Mouse (Mus musculus): ENCODE measurements around the gene Serpinf2. TPM values are rescaled to one million over a fixed set of nuclear protein-coding genes. Genes with fewer than 3 reads are reported as not detected.

Gene Serpinf2
- polyA plus RNA-seq, 1 experiment, result 0.06 TPM

DNA sequence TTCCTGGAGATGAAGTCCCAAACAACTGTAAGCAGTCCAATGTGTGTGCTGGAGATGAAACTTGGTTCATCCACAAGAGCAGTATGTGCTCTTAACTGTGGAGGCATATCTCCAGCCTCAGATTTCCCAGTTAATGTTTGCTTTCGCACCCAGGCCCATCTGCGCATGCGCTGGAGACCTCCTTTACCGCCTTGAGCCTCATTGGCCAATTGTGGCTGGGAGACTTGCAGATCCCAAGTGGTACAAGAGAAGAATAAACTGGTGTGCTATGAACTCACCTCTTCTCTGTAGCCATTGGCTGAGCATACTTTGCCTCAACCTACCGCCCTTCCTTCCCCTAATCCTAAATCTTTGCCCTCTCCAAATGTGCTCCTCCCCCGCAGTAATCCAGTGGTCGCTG is 34.0 kb upstream of the Serpinf2 start:
- H3K27me3 ChIP-seq (ENCODE audit: control insufficient read depth, insufficient read depth, insufficient read length), result no peaks in the 10 kb centered on the region
- TF ChIP-seq MYOD1 (IDR thresholded peaks at IDR 0.05; ENCODE audit: control insufficient read depth in 1 of 3, insufficient read length in 2 of 3, low read depth in 2 of 3) (no peak), SRF (IDR thresholded peaks at IDR 0.05; ENCODE audit: control insufficient read depth, insufficient read length, low read depth) (no peak), REST (IDR thresholded peaks at IDR 0.05; ENCODE audit: insufficient read depth, insufficient read length) (no peak), TCF12 (IDR thresholded peaks at IDR 0.05; ENCODE audit: insufficient read depth, poor library complexity, severe bottlenecking) (no peak), POLR2AphosphoS2 (IDR thresholded peaks at IDR 0.05; ENCODE audit: insufficient read length, low read depth) (no peak), POLR2A (IDR thresholded peaks at IDR 0.05; ENCODE audit: insufficient read length, low read depth) (no peak), CEBPB (IDR thresholded peaks at IDR 0.05; ENCODE audit: insufficient read depth, poor library complexity, severe bottlenecking) (no peak), E2F4 (IDR thresholded peaks at IDR 0.05; ENCODE audit: insufficient read depth) (no peak), TCF3 (IDR thresholded peaks at IDR 0.05; ENCODE audit: insufficient read length, low read depth) (no peak), USF1 (IDR thresholded peaks at IDR 0.05; ENCODE audit: low read depth) (no peak), MYOG (IDR thresholded peaks at IDR 0.05; ENCODE audit: control insufficient read depth in 1 of 3, insufficient read depth in 1 of 3, insufficient read length in 2 of 3, low read depth in 2 of 3) (no peak), MAX (IDR thresholded peaks at IDR 0.05; ENCODE audit: low read depth) (no peak)
- H3K4me2 ChIP-seq (ENCODE audit: low read depth), result no peak overlapping the region
- H3K79me2 ChIP-seq (ENCODE audit: control insufficient read depth, insufficient read depth), result no peaks in the 10 kb centered on the region
- no peaks in the 10 kb centered on the region for H3K36me3 ChIP-seq (ENCODE audit: control insufficient read depth, insufficient read depth)
- H3K4me3 ChIP-seq, result no peak overlapping the region
- no peak overlapping the region for H3ac ChIP-seq (ENCODE audit: control insufficient read depth, insufficient read length)

DNA sequence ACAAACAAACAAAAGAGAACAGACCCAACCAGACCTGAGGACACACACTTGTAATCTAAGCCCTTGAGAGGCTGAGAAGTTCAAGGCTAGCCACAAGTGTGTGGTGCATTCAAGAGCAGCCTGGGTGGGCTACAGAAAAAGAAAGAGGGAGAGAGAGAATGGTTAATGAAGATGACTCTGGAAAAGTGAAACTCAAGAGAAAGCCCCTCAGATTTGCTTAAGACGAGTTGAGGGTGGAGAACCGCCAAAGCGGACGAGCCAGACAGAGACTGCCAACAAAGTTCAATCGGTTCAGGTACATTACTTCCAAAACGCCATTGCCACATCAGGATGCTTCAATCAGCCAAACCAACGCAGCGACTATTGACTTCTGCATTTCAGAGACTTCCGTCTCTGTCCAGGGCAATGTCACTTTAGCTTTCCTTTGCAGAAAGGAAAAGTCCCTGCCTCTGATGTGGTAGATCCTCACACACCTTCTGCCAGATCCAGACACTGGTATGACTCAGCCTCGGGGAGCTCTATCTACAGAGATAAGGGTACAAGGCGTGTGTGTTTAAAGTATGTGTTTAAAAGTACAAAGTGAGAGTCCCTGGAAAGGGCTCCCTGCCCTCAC is 33.2 kb upstream of the Serpinf2 start:
- Histone ChIP-seq H3K4me3 (no peak overlapping the region), H3K27me3 (ENCODE audit: control insufficient read depth, insufficient read depth, insufficient read length) (no peaks in the 10 kb centered on the region), H3K4me2 (ENCODE audit: low read depth) (no peak overlapping the region), H3K36me3 (ENCODE audit: control insufficient read depth, insufficient read depth) (no peaks in the 10 kb centered on the region), H3ac (ENCODE audit: control insufficient read depth, insufficient read length) (no peak overlapping the region), H3K79me2 (ENCODE audit: control insufficient read depth, insufficient read depth) (no peaks in the 10 kb centered on the region)
- no peak for TF ChIP-seq TCF3 (IDR thresholded peaks at IDR 0.05; ENCODE audit: insufficient read length, low read depth)
- TF ChIP-seq USF1 (IDR thresholded peaks at IDR 0.05; ENCODE audit: low read depth), result no peak
- no peak for TF ChIP-seq SRF (IDR thresholded peaks at IDR 0.05; ENCODE audit: control insufficient read depth, insufficient read length, low read depth)
- TF ChIP-seq TCF12 (IDR thresholded peaks at IDR 0.05; ENCODE audit: insufficient read depth, poor library complexity, severe bottlenecking), result no peak
- no peak for TF ChIP-seq MYOD1 (IDR thresholded peaks at IDR 0.05; ENCODE audit: control insufficient read depth in 1 of 3, insufficient read length in 2 of 3, low read depth in 2 of 3)
- TF ChIP-seq POLR2AphosphoS2 (IDR thresholded peaks at IDR 0.05; ENCODE audit: insufficient read length, low read depth), result no peak
- no peak for TF ChIP-seq POLR2A (IDR thresholded peaks at IDR 0.05; ENCODE audit: insufficient read length, low read depth)
- no peak for TF ChIP-seq REST (IDR thresholded peaks at IDR 0.05; ENCODE audit: insufficient read depth, insufficient read length)
- TF ChIP-seq MYOG (IDR thresholded peaks at IDR 0.05; ENCODE audit: control insufficient read depth in 1 of 3, insufficient read depth in 1 of 3, insufficient read length in 2 of 3, low read depth in 2 of 3), result no peak
- no peak for TF ChIP-seq E2F4 (IDR thresholded peaks at IDR 0.05; ENCODE audit: insufficient read depth)
- no peak for TF ChIP-seq CEBPB (IDR thresholded peaks at IDR 0.05; ENCODE audit: insufficient read depth, poor library complexity, severe bottlenecking)
- TF ChIP-seq MAX (IDR thresholded peaks at IDR 0.05; ENCODE audit: low read depth), result no peak

DNA sequence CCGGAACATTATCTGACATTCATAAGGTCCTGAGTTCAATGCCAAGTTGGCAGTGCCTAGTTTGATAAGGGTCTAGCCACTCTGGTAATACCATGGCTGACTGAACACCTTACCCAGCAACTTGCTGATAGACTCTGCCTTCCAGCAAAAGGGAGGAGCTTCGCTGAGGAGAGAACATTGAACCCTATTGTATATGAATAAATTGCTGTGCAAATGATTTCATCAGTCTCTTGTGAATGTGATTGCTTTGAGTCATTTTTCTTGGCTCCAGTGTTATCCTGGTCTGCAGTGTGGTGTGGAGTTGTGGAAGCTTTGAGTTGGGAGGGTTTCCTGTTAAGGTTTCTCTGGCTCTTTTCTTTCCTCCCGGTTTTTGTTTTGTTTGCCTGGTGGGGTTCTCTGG is 31.3 kb upstream of the Serpinf2 start:
- Histone ChIP-seq H3ac (ENCODE audit: control insufficient read depth, insufficient read length) (no peak overlapping the region), H3K79me2 (ENCODE audit: control insufficient read depth, insufficient read depth) (no peaks in the 10 kb centered on the region), H3K4me3 (no peak overlapping the region), H3K36me3 (ENCODE audit: control insufficient read depth, insufficient read depth) (peaks cover 15% of the 10 kb centered on the region), H3K4me2 (ENCODE audit: low read depth) (no peak overlapping the region), H3K27me3 (ENCODE audit: control insufficient read depth, insufficient read depth, insufficient read length) (no peaks in the 10 kb centered on the region)
- TF ChIP-seq USF1 (IDR thresholded peaks at IDR 0.05; ENCODE audit: low read depth) (no peak), E2F4 (IDR thresholded peaks at IDR 0.05; ENCODE audit: insufficient read depth) (no peak), POLR2AphosphoS2 (IDR thresholded peaks at IDR 0.05; ENCODE audit: insufficient read length, low read depth) (no peak), SRF (IDR thresholded peaks at IDR 0.05; ENCODE audit: control insufficient read depth, insufficient read length, low read depth) (no peak)

DNA sequence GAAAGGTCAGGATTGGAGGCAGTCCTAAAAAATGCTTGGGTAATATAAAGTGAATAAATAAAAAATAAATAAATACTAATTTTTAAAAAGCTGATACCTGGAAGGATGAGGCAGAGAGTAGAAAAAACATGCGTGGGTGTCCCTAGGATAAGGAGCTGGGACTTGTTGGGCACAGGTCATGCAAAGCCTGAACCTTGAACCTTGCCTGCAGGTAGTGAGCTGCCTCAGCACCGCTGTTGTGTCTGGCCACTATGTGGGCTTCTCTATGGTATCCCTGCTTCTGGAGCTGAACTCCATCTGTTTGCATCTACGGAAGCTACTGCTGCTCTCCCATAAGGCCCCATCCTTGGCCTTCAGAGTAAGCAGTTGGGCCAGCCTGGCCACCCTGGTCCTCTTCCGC is 29.9 kb upstream of the Serpinf2 start:
- TF ChIP-seq USF1 (IDR thresholded peaks at IDR 0.05; ENCODE audit: low read depth), result no peak
- TF ChIP-seq POLR2AphosphoS2 (IDR thresholded peaks at IDR 0.05; ENCODE audit: insufficient read length, low read depth), result peak; percentile 63
- no peak for TF ChIP-seq SRF (IDR thresholded peaks at IDR 0.05; ENCODE audit: control insufficient read depth, insufficient read length, low read depth)
- TF ChIP-seq MYOG (IDR thresholded peaks at IDR 0.05; ENCODE audit: control insufficient read depth in 1 of 3, insufficient read depth in 1 of 3, insufficient read length in 2 of 3, low read depth in 2 of 3), result no peak
- TF ChIP-seq TCF3 (IDR thresholded peaks at IDR 0.05; ENCODE audit: insufficient read length, low read depth), result no peak
- TF ChIP-seq CEBPB (IDR thresholded peaks at IDR 0.05; ENCODE audit: insufficient read depth, poor library complexity, severe bottlenecking), result no peak
- H3K79me2 ChIP-seq (ENCODE audit: control insufficient read depth, insufficient read depth), result peaks cover 13% of the 10 kb centered on the region
- H3K4me2 ChIP-seq (ENCODE audit: low read depth), result no peak overlapping the region
- H3ac ChIP-seq (ENCODE audit: control insufficient read depth, insufficient read length), result no peak overlapping the region
- no peaks in the 10 kb centered on the region for H3K27me3 ChIP-seq (ENCODE audit: control insufficient read depth, insufficient read depth, insufficient read length)
- no peak overlapping the region for H3K4me3 ChIP-seq
- H3K36me3 ChIP-seq (ENCODE audit: control insufficient read depth, insufficient read depth), result peaks cover 30% of the 10 kb centered on the region

DNA sequence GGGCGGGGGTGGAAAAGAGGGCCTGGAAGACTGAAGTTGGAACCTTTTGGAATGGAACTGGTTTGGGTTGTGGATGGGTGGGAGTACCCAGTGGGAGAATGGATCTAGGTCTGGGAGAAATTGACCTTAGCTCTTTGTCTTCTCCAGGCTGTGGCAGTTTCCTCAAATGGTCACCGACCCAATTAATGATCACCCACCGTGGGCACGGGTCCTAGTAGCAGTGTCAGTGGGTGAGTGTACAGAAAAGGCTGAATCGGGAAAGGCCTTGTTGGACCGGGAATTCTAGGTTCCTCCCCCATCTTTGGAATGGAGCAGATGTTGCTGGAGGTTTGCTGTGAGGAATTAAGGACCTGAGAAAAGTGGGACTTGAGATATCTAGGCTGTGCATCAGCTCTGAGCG is 29.0 kb upstream of the Serpinf2 start:
- H3K27me3 ChIP-seq (ENCODE audit: control insufficient read depth, insufficient read depth, insufficient read length), result no peaks in the 10 kb centered on the region
- H3ac ChIP-seq (ENCODE audit: control insufficient read depth, insufficient read length), result no peak overlapping the region
- H3K4me3 ChIP-seq, result no peak overlapping the region
- H3K79me2 ChIP-seq (ENCODE audit: control insufficient read depth, insufficient read depth), result peaks cover 21% of the 10 kb centered on the region
- peaks cover 37% of the 10 kb centered on the region for H3K36me3 ChIP-seq (ENCODE audit: control insufficient read depth, insufficient read depth)
- TF ChIP-seq USF1 (IDR thresholded peaks at IDR 0.05; ENCODE audit: low read depth) (no peak), REST (IDR thresholded peaks at IDR 0.05; ENCODE audit: insufficient read depth, insufficient read length) (no peak), MYOG (IDR thresholded peaks at IDR 0.05; ENCODE audit: control insufficient read depth in 1 of 3, insufficient read depth in 1 of 3, insufficient read length in 2 of 3, low read depth in 2 of 3) (no peak)
- H3K4me2 ChIP-seq (ENCODE audit: low read depth), result no peak overlapping the region
